Mouse (Mus musculus) kidney, embryonic 15.5 days (tissue): ENCODE results near the gene Melk. TPM values are rescaled to one million over a fixed set of nuclear protein-coding genes. Genes with fewer than 3 reads are reported as not detected.
A peak's percentile ranks its signal among the peaks of the same experiment; 100 is the strongest.

Source experiments
- ATAC-seq: fragments of 200-750 bp; cut with Nextera tagmentation; replicated peaks from 2 replicates; pipeline ENCODE4 v1.8.0; 2017; ENCODE audit warnings: moderate TSS enrichment; ENCODE audit not compliant: low FRiP score
- H3K27ac ChIP-seq: fragments of 300-500 bp; sonication (generic); 2 replicates; pipeline ENCODE4 v1.5.1; 2015; ENCODE audit warnings: mild to moderate bottlenecking, inconsistent platforms
- H3K27me3 ChIP-seq: fragments of 300-500 bp; sonication (generic); 2 replicates; pipeline ENCODE4 v1.6.1; 2015; ENCODE audit warnings: inconsistent platforms
- H3K36me3 ChIP-seq: fragments of 300-500 bp; sonication (generic); 2 replicates; pipeline ENCODE4 v1.6.1; 2015; ENCODE audit warnings: inconsistent platforms
- H3K4me1 ChIP-seq: fragments of 300-500 bp; sonication (generic); 2 replicates; pipeline ENCODE4 v1.6.1; 2015; ENCODE audit warnings: inconsistent platforms
- H3K4me2 ChIP-seq: fragments of 300-500 bp; sonication (generic); 2 replicates; pipeline ENCODE4 v1.6.1; 2015; ENCODE audit warnings: moderate library complexity, mild to moderate bottlenecking, inconsistent platforms
- H3K4me3 ChIP-seq: fragments of 300-500 bp; sonication (generic); replicated peaks from 2 replicates; pipeline ENCODE4 v1.5.1; 2015; ENCODE audit warnings: mild to moderate bottlenecking, inconsistent platforms
- H3K9ac ChIP-seq: fragments of 300-500 bp; sonication (generic); 2 replicates; pipeline ENCODE4 v1.6.1; 2015; ENCODE audit warnings: mild to moderate bottlenecking, inconsistent platforms
- H3K9me3 ChIP-seq: fragments of 300-500 bp; sonication (generic); replicated peaks from 2 replicates; pipeline ENCODE4 v1.6.1; 2016; ENCODE audit warnings: inconsistent platforms
- WGBS: fragments of 180-500 bp; shearing (Covaris S2); methylation state at CpG from one replicate; pipeline ENCODE4 v1.1.7; 2015; ENCODE audit warnings: mixed read lengths; 5-methylcytosine and 5-hydroxymethylcytosine counted together
- polyA plus RNA-seq: library from polyadenylated mRNA; unstranded; fragments of >200 nt; fragmentation: Nextera tagmentation; extraction: Ambion mirVana; gene quantifications from 2 replicates; pipeline ENCODE4 v1.2.1, GENCODE M21; 2015

The Melk gene
- polyA plus RNA-seq = 47.9 and 49.5 TPM in 2 replicates

DNA sequence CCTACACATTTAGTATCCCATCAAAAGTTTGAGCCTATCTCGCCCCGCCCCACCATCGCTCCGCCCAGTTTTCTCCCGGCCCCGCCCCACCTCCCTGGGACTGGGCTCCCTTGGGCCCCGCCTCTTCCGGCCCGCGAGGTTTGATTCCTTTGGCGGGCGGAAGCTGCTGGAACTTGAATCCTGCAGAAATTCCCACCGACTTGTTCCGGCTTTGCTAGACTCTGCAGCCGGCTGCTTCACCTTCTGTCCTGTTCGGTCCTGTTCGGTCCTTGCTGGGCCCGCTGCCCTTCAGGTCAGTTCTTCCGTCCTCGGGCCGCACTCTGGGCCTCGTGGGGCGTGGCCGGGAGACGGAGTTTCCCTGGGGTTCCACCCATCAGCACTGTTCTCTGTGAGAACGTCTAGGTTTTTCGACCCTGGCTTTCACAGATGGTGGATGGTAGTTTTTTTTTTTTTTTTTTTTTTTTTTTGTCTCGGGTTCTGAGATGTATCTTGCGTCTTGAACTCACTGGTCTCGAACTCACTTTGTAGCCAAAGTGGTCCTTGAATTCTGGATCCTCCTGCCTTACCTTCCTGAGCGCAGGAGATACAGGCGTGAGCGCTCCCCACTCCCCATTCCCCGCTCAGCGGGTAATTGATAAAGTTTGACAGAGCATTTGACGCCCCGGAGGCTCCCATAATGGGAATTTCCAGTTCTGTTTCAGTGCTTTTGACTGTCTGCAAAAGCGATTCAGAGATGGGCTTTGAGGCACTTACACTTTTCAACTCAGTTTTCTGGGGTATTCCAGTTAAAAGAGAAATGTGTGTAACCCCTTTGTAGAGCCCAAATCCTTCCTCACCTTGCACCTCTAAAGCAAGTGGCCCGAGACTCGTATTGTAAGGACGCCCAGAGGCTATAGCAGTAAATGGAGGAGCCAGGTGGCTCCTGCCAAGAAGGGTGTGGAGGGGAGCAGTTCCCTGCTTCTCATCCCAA lies at the start of gene Melk:
Gene Melk (plus strand): TSS at position 96 of the 970 bp plus-strand sequence.
- peak within 1 kb of the TSS; percentile 85 for H3K4me3 ChIP-seq
- H3K9ac ChIP-seq = peak within 1 kb of the TSS; percentile 71
- H3K9me3 ChIP-seq = no peaks in the 10 kb centered on the region
- peaks cover 9% of the 10 kb centered on the region for H3K36me3 ChIP-seq
- peak within 1 kb of the TSS; percentile 86 for H3K4me2 ChIP-seq
- peaks cover 16% of the 10 kb centered on the region for H3K4me1 ChIP-seq
- peak; percentile 92 for ATAC-seq
- H3K27ac ChIP-seq = peak within 1 kb of the TSS; percentile 86
- H3K27me3 ChIP-seq = no peaks in the 10 kb centered on the region
- WGBS = under 1% methylated on average over 41 of the region's 41 CpGs

DNA sequence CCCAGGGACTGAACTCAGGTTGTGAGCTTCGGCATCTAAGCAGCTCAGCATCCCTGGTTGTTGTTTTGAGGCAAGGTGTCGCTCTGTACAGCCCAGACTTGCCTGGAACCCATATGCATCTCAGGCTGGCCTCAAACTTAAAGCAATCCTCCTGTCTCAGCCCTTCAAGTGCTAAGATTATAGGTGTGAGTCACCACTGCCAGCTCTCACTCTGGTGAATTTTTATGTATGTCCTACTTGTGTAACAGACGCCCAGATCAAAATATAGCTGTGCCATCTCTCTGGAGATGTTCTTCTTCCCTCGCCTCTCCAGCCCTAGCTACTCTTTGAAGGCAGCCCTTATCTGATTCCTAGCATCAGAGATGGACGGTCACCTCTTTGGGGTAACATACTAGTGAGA lies 49.2 kb upstream of the Melk start:
- Histone ChIP-seq H3K4me3 (no peak overlapping the region), H3K9ac (no peak overlapping the region), H3K4me2 (no peak overlapping the region), H3K9me3 (no peaks in the 10 kb centered on the region), H3K27me3 (peaks cover 39% of the 10 kb centered on the region), H3K4me1 (peaks cover 18% of the 10 kb centered on the region), H3K27ac (no peak overlapping the region), H3K36me3 (no peaks in the 10 kb centered on the region)
- no peak for ATAC-seq
- 81% methylated on average over 5 of the region's 5 CpGs for WGBS

DNA sequence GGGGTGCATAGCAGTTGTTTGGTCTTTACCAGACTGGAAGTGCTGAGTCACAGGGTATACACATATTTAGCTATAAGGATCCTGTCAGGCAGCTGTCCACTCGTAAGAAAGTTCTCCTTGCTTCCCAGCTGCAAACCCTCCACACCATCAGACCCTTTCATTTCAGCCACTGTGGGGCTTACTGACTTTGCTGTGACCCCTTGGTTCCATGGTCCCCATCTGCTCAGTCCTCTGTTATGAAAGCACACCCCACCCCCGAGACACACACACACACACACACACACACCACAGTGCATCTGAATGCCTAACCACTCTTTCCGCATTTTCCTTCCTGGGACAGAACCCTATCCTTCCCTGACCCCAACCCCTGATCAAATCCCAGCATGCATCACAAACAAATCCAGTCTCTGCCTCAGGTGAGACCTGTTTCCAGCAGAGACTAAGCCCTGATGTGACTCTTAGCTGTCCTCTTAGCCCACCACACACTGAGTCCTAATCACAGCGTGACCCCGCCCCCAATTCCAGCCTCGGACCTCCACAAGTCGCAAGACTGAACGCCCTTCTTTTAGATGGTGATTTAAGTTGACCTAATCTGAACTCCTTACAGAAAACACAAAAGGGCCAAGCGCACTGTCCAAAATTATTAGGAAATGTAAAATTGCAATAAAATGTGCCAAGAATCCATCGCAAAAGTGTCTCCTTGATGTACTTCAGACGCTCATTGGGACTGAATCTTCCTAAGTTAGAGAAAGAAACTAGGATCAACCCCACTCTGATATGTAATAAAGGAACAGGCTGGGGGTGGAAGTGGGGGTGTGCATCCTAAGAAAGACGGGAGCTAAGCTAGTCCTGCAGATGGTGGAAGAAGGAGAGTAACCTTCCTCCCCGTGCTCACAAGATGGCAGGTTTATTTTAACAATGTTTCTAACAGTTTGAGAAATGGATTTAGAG lies 48.4 kb upstream of the Melk start:
- H3K4me2 ChIP-seq = peak overlapping the region; percentile 45
- no peak overlapping the region for H3K9ac ChIP-seq
- peaks cover 39% of the 10 kb centered on the region for H3K27me3 ChIP-seq
- ATAC-seq = no peak
- no peaks in the 10 kb centered on the region for H3K36me3 ChIP-seq
- no peaks in the 10 kb centered on the region for H3K9me3 ChIP-seq
- 9% methylated on average over 13 of the region's 13 CpGs for WGBS
- H3K27ac ChIP-seq = no peak overlapping the region
- peaks cover 14% of the 10 kb centered on the region for H3K4me1 ChIP-seq
- H3K4me3 ChIP-seq = no peak overlapping the region

DNA sequence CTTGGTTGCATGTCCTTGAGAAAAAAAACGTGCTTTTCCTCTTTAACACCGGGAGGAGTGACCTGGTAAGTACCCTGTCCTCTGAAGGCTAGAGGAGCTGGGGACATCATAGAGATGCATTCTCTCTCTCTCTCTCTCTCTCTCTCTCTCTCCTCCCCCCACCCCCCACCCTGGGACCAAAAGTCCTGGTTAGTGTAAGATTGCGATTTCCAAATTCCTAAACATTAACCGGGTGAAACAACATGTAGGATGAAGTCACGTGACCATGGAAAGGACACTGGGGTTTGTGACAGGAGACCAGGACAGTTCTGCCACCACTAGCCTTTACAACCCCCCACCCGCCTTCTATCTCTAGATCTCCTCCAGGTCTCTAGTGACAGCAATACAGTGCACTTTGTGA lies 47.5 kb upstream of the Melk start:
- ATAC-seq = no peak

DNA sequence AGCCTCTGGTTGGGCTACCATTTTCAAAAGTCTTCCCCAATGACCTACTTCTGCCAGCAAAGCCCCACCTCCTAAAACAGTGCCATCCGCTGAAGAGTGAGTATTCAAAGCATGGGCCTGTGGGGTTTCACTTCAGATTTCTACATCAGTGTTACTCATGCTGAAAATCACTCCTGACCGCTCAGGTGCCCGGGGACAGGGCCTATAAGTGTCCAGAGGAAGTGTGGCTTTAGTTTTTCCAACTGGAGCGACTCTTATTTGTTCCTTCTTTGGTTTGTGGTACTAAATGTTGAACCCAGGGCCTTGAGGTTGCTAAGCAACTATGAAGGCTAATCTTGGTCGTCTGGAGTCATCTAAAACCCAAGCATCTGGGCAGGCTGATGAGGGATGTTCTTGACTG lies 46.1 kb upstream of the Melk start:
- Histone ChIP-seq H3K27me3 (peaks cover 29% of the 10 kb centered on the region), H3K27ac (no peak overlapping the region), H3K4me2 (no peak overlapping the region), H3K4me3 (no peak overlapping the region), H3K36me3 (no peaks in the 10 kb centered on the region), H3K9ac (no peak overlapping the region), H3K9me3 (no peaks in the 10 kb centered on the region), H3K4me1 (0 out of 2 replicates have a peak, but pooled peaks cover 7% of the 10 kb centered on the region)
- 71% methylated on average over 5 of the region's 5 CpGs for WGBS
- no peak for ATAC-seq

More for the DNA sequence above, 47.5 kb upstream of the Melk start:
- Histone ChIP-seq H3K27ac (no peak overlapping the region), H3K9me3 (no peaks in the 10 kb centered on the region), H3K9ac (no peak overlapping the region), H3K36me3 (no peaks in the 10 kb centered on the region), H3K4me3 (peak overlapping the region; percentile 16; the same call in 1 of the 2 replicates), H3K4me1 (0 out of 2 replicates have a peak, but pooled peaks cover 7% of the 10 kb centered on the region), H3K27me3 (peaks cover 39% of the 10 kb centered on the region), H3K4me2 (peak overlapping the region; percentile 45)
- 8% methylated on average over 6 of the region's 6 CpGs for WGBS

DNA sequence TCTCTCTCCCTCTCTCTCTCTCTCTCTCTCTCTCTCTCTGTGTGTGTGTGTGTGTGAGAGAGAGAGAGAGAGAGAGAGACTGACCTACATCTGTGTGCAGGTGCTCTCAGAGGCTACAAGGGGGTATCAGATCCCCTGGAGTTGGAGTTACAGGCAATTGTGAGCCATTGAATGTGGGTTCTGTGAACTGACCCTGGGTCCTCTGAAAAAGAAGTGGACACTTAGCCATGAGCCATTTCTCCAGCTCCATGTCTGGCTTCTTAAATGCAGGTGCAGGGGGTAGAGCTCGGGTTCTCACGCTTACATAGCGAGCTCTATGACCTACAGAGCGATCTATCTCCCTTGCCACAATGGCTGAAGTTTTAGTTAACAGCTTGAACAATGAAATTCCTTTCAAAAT lies 41.5 kb upstream of the Melk start:
- Histone ChIP-seq H3K4me3 (no peak overlapping the region), H3K4me1 (no peaks in the 10 kb centered on the region), H3K27ac (no peak overlapping the region), H3K9ac (no peak overlapping the region), H3K27me3 (no peaks in the 10 kb centered on the region), H3K4me2 (no peak overlapping the region), H3K36me3 (no peaks in the 10 kb centered on the region), H3K9me3 (no peaks in the 10 kb centered on the region)
- 78% methylated on average over 4 of the region's 4 CpGs for WGBS
- ATAC-seq = no peak

DNA sequence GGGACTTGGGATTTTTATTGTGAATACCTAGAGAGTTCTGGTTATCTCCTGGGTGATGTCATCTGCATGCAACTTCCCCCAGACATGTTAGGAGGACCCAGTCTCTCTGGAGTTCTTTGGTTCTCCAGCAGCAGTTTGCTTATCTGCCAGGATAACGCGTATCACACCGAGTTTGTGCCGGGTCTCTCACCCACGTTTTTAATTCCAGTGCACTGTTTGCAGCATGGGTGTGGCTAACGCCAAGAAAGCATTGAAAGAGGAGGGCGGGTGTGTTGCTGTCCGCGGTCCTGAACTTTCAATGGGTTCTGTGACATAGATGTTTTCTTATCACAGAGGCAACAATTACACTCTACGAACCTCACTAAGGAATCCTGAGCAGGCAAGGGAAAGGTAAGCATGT lies 40.4 kb upstream of the Melk start:
- Histone ChIP-seq H3K4me3 (no peak overlapping the region), H3K4me2 (no peak overlapping the region), H3K9me3 (no peaks in the 10 kb centered on the region), H3K27me3 (no peaks in the 10 kb centered on the region), H3K9ac (no peak overlapping the region), H3K4me1 (no peaks in the 10 kb centered on the region), H3K27ac (no peak overlapping the region), H3K36me3 (no peaks in the 10 kb centered on the region)
- 2% methylated on average over 10 of the region's 10 CpGs for WGBS
- ATAC-seq = no peak

DNA sequence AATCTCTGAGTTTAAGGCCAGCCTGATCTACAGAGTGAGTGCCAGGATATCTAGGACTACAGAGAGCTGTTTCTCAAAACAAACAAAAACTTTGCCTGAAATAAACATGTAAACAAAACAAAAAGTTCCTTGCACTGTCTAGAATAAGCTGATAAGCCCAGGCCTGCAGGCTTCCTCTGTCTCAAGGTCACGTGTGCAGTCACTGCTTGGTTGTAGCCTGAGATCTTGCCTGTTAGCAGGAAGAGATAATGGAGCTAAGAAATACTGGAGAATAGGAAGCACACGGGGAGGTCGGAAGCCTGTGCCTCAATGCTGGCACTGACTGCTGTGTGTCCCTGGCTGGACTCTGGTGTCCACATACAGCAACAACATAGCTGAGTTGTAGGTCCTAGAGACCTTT lies 35.2 kb upstream of the Melk start:
- Histone ChIP-seq H3K27me3 (no peaks in the 10 kb centered on the region), H3K9me3 (no peaks in the 10 kb centered on the region), H3K4me1 (no peaks in the 10 kb centered on the region), H3K27ac (no peak overlapping the region), H3K36me3 (no peaks in the 10 kb centered on the region), H3K9ac (no peak overlapping the region), H3K4me2 (no peak overlapping the region), H3K4me3 (no peak overlapping the region)
- ATAC-seq = no peak
- 82% methylated on average over 3 of the region's 3 CpGs for WGBS

DNA sequence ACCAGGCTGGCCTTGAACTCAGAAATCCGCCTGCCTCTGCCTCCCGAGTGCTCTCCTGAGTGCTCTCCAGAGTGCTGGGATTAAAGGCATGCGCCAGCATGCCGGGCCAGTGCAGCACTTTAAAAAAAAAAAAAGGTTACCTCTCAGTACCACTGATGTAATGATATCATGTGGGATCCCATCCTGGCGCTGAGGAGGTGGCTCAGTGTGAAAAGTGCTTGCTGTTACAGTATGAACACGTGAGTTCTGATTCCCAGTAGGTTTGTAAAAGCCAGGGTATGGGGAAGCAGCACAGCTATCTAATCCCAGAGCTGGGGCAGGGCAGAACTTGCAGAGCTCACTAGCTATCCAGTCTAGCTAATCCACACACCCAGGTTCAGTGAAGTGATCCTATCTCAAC lies 33.2 kb upstream of the Melk start:
- 87% methylated on average over 6 of the region's 6 CpGs for WGBS

DNA sequence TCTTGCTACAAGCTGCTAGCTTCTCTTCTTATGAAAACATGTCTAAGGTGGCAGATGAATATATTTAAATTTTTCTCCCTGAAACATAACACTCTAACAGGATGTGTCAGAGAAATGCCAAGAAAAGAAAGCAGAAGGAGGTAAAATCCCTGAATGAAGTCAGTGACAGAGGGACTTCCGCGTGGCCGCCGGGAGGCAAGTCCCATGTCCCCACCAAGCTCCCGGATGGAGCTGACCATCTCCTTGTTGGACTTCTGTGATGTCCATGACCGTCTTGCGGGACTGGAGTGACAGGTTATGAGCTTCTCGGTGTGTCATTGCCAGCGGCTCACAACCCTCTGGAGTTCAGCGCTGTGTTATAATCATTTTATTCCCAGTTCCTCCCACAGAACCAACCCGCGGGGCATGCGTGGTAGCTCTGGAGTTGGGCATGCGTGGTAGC lies 31.3 kb upstream of the Melk start:
- ATAC-seq = no peak
- no peak overlapping the region for H3K9ac ChIP-seq
- H3K4me1 ChIP-seq = no peaks in the 10 kb centered on the region
- no peaks in the 10 kb centered on the region for H3K36me3 ChIP-seq
- H3K27me3 ChIP-seq = no peaks in the 10 kb centered on the region
- no peak overlapping the region for H3K27ac ChIP-seq
- no peaks in the 10 kb centered on the region for H3K9me3 ChIP-seq
- no peak overlapping the region for H3K4me2 ChIP-seq
- no peak overlapping the region for H3K4me3 ChIP-seq
- WGBS = 88% methylated on average over 14 of the region's 14 CpGs

More for the DNA sequence above, 33.2 kb upstream of the Melk start:
- no peaks in the 10 kb centered on the region for H3K27me3 ChIP-seq
- no peak overlapping the region for H3K4me3 ChIP-seq
- no peaks in the 10 kb centered on the region for H3K4me1 ChIP-seq
- no peak overlapping the region for H3K9ac ChIP-seq
- no peak overlapping the region for H3K27ac ChIP-seq
- no peak for ATAC-seq
- no peaks in the 10 kb centered on the region for H3K36me3 ChIP-seq
- H3K9me3 ChIP-seq = no peaks in the 10 kb centered on the region
- no peak overlapping the region for H3K4me2 ChIP-seq

DNA sequence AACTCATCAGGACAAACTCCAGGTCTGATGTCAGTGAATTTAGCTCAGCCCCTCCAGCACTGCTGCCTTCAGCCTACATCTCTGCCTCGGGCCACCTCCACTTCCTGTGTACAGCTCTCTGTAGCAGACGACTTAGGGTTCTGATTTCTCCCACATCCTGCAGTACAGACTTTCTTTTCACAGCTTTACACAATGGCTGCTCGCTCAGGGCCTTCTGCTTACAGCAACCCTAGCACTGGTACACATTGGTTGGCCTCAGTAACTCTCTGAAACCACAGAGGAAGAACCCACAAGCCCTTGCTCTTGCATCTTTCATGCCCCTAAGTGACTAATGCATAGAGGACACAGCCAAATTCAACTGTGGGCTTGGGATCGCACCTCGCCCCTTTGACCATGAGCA lies 29.5 kb upstream of the Melk start:
- Histone ChIP-seq H3K27ac (no peak overlapping the region), H3K27me3 (no peaks in the 10 kb centered on the region), H3K4me3 (no peak overlapping the region), H3K9ac (no peak overlapping the region), H3K9me3 (no peaks in the 10 kb centered on the region), H3K4me1 (no peaks in the 10 kb centered on the region), H3K4me2 (no peak overlapping the region), H3K36me3 (no peaks in the 10 kb centered on the region)
- no peak for ATAC-seq
- WGBS = 71% methylated on average over 5 of the region's 5 CpGs
